Mouse (Mus musculus) large intestine, adult 2 months (tissue): ENCODE results near the gene Gemin6. TPM values are rescaled to one million over a fixed set of nuclear protein-coding genes. Genes with fewer than 3 reads are reported as not detected.
"Not testable (repeated sequence)": the region's sequence is repeated elsewhere in the genome, so short reads cannot be mapped to it uniquely, and the experiment has no call there.

Source experiments
- DNase-seq: peaks from one replicate; pipeline ENCODE4 v3.0.0-alpha.2; 2012; ENCODE audit warnings: low read depth, low spot score
- WGBS: fragments of 180-500 bp; shearing (Covaris S2); methylation state at CpG from one replicate; pipeline ENCODE4 v1.1.7; 2018; 5-methylcytosine and 5-hydroxymethylcytosine counted together
- polyA plus RNA-seq: library from polyadenylated mRNA; depleted of rRNA; stranded (reverse); fragments of >200 nt; gene quantifications from 2 replicates; pipeline ENCODE4 v1.2.3, GENCODE M21; 2012; rRNA removed

Gene Gemin6
- polyA plus RNA-seq, result 5.4 and 5.5 TPM in 2 replicates

DNA sequence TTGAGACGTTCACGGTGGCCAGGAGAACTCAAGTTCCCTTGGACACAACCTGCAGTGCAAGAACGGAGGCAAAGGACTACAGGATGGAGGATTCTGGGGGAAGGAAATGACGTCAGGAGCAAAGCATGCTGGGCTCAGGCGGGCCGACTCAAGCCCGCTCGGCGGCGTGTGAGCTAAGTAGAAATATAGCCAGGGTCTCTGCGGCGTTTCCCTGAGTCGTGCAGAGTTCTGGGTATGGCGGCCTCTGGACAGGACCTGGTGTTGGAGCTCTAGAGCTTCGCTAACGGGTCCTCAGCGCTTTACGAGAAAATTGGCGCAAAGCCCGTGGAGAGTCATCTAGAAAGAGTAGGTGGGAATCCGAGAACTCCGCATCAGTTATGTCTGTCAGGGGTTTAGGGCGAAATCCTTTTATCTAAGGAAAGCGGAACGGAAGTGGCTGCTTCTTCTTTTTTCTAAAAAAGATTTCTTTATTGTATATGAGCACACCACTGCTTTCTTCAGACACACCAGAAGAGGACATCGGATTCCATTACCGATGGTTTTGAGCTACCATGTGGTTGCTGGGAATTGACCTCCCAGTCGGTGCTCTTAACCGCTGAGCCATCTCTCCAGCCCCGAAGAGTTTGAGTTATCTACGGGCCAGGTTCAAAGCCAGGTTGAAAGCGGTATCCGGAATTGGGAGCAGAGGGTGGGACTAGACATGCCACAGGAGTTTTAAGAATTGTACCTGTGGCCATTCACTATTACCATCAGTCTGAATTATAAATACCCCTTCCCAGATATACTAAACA lies at the start of gene Gemin6:
TSS of gene Gemin6 (plus strand) at position 116 of the 791 bp plus-strand sequence.
- WGBS, result under 1% methylated on average over 33 of the region's 33 CpGs
- peak; percentile 85 for DNase-seq

DNA sequence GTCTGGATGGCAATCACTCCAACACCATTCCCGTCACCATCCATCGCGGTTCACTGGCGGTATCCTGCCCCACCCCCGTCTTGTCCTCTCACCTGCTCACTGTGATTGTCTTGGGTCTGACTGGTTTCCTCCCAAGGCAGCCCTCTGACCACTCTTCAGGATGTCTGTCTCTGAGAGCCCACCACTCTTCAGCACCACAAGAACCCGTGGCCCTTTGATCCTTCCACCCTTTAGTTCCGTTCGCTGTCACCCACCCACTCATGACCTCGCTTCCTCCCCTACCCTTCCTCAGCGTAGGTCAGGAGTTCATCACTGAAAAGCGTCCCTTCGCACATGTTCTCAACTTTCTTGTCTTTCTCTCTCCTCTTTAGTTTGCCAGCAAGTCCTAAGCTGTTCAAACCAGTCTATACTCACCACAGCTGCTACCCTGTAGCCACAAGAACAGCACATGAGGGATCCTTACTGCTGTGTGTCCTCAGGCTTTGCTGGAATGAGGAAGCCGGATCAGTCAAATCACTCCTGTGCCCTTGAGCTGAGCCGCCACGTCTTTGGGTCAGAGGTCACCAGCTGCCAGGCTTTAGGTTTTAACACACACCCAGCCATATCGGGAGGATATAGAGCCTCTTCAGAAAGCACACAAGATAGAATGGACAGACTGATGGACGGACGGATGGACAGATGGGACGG lies 49.4 kb upstream of the Gemin6 start:
- WGBS, result 72% methylated on average over 19 of the region's 19 CpGs
- no peak for DNase-seq

DNA sequence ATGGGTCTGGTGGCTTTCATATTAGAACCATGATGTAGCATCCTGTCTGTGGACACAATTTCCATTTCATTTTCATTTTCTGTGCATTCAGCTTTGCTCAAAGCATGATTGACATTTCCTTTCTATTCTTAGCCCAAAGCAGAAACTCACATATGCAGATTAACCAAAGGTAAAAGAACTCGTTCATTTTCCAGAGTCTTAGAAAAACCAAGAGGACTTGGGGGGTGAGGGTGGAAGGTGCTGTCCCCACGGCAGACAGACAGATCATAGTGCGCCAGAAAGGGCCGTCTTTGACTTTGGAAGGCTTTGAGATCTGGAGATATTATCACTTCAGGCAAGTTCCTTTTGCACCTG lies 48.9 kb upstream of the Gemin6 start:
- DNase-seq, result no peak
- 82% methylated on average over 4 of the region's 4 CpGs for WGBS

DNA sequence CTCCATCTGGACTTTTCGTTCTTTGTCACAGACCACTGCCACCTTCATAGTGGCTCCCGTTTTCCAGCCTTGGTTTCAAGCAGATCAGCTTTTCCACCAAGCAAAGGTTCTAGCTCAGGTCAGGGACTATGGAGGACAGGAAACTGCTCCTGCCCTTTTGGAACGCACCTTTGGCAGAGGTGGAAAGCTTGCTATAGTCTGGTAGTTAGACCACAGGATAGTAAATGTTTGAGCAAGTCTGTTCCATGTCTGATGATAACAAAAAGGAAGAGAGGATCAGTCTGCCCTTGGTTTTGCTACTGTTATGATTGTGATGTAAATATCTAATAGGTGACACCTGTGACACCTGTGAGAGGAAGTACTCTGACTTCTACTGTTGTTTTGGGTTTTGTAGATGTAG lies 48.3 kb upstream of the Gemin6 start:
- WGBS, result 90% methylated on average over 3 of the region's 3 CpGs
- DNase-seq, result no peak

DNA sequence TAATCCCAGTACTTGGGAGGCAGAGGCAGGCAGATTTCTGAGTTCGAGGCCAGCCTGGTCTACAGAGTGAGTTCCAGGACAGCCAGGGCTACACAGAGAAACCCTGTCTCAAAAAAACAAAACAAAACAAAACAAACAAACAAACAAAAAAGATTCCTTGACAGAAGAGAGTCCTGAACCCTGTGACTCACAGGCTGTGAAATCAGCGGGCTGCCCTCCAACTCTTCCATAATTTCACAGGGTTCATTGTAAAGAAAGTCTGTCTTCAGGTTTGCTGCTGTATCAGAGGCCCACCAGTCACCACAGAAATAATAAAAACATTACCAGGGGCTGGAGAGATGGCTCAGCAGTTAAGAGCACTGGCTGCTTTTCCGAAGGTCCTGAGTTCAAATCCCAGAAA lies 45.4 kb upstream of the Gemin6 start:
- DNase-seq, result not testable (repeated sequence)
- 96% methylated on average over 3 of the region's 3 CpGs for WGBS

DNA sequence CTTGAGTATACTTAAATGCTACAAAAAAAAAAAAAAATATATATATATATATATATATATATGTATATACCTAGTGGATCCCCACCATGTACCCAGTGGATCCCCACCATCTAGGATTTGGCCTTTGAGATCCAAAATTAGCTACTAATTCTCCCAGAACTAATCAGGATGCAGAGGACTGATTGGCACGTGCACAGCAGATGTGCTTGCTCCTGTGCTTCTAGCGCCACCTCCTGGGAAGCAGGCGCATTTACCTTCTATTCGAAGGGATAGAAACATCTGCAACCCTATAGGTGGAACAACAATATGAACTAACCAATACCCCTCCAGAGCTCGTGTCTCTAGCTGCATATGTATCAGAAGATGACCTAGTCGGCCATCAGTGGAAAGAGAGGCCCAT lies 44.3 kb upstream of the Gemin6 start:
- under 1% methylated on average over 6 of the region's 6 CpGs for WGBS
- DNase-seq, result peak; percentile 36

DNA sequence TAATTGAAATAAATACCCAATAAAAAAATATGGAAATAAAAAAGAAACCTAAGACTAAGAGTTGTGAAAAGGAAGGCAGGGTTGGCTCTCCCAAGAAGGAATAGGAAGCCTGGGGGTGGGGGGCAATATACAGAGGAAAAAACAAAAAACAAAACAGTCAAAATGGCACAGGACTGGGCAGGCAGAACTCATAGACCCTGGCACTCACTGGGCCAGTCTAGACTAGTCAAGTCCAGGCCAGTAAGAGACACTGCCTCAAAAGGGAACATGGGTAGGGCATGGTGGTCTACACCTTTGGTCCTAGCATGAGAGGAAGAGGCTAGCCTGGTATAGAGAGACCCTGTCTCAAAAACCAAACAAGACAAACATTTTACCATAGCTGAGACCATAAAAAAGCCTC lies 43.8 kb upstream of the Gemin6 start:
- no peak for DNase-seq

DNA sequence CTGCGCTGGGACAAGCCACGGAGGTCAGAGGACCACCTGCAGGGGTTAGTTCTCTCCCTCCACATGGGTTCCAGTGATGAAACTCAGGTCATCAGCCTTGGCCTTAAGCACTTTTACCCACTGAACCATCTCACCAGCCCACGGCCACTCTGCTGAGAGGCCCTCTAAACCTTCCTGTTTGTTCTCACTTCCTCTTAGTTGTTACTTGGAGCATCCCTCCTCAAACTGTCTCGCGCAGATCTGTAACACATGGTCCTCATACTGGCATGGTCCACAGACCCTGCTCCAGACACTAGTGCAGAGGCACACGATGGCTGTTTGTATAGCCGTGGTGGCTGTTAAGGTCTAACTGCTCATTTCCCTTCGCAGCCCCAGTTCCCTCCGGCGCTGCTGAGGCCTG lies 40.6 kb upstream of the Gemin6 start:
- WGBS, result 84% methylated on average over 10 of the region's 10 CpGs
- DNase-seq, result no peak

DNA sequence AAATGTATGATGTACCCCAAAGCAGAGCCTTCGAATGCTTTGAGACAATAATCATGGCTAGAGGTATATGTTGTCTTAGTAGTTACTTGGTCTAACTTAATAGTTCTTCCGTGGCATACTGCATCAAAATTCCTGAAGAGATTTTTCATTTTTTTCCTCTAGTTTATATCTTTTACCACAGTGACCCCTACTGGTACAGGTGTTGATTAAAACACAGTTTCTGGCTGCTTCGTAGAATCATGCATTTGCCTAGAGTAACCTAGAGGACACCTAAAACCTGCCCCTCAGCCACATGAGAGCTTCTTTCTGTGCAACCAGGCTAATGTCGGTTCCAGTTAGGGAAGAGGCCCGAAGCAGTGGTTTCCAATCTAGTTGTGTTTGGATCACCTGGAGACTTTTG lies 31.2 kb upstream of the Gemin6 start:
- WGBS, result 55% methylated on average over 5 of the region's 5 CpGs
- DNase-seq, result no peak

DNA sequence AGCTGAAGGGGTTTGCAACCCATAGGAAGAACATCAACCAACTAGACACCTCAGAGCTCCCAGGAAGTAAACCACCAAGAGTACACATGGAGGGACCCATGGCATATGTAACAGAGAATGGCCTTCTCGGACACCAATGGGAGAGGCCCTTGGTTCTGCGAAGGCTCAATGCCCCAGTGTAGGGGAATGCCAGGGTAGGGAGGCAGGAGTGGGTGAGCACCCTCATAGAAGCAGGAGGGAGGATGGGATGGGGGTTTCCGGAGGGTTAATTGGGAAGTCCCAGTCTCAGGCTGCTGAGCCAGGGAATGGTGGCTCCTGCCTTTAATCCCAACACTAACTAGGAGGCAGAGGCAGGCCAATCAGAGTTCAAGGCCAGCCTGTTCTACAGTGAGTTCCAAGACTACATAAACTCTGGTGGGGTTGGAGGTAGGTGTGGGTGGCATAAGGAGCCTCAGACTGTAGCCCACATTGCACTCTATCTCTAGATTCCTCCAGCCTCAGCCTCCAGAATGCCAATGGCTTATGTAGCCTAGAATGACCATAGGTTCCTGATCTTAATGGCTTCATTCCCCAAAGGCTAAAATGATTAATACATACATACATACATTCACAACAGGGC lies 25.0 kb upstream of the Gemin6 start:
- WGBS, result 94% methylated on average over 3 of the region's 3 CpGs
- no peak for DNase-seq

DNA sequence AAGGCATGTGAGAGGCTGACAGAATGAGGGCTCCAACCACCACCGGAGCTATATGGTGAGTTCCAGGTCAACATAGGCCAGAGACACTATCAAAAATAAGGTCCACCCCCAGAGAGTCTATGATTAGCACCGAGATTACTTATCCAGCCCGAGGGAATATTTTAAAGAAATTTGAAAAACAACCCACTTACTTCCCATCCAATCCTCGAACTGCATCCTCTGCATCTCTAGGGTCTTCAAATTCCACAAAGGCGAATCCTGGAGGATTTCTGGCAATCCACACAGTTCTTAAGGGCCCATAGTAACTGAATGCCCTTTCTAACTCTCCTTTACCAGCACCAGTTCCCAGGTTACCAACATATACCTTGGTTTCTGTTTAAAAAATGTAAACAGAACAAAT lies 18.6 kb upstream of the Gemin6 start:
- DNase-seq, result no peak
- 2% methylated on average over 5 of the region's 5 CpGs for WGBS

DNA sequence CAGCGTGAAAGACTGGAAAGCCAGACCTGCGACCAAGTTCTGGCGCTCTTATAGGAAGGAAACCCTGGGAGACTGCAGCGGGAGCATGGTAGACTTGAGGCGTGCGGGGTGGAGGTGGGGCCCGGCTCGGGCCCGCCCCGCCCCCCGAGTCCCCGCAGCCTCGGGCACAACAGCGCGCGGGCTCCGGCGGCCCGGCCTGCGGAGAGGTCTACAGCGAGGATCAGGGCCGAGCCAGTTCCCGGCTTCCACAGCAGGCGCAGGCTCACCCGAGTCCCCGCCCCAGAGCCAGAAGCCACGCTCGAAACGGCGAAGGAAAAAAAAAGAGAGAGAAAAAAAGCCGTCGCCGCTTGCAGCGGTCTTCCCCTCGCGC lies 18.0 kb upstream of the Gemin6 start:
- DNase-seq, result no peak
- under 1% methylated on average over 36 of the region's 36 CpGs for WGBS

DNA sequence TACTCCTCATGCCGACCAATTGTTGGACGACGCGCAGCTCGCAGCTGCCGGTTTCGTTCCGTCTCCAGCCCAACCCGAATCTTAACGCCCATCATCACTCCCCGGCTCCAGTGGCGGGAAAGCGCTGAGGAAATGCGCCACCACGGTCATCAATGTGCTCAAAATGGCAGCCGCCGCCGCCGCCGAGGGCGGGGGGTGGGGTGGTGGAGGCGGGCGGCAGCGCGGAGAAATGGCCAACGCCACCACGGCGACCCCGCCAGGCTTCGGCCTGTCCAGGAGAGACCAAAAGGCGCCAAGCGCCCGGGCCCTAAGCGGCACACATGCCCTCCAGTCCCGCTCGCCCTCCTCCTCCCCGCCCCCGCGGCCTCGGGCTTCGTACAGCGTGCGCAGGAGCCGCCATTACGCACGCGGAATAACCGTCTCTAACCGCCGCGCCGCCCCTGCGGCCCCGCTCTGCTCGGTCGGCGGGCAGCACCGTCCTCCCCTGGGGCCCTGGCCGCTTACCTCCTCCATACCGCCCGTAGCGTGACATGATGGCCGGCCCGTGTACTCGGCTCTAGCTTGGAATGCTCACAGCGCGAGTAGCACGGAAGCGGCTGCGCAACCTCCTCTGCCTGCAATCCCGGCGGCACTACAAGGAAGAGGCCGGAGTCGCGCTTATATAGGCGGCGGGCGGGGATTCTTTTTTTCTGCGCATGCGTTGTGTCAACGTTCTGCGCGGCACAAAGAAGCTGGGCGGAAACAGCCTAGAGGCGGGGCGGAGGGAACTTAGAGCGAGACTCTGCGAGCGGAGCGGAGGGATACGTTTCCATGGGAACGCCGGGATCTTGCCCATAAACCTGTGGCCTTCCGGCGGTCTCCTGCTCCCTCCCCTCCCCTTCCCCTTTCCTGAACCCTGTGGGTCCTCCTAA lies 17.3 kb upstream of the Gemin6 start, which contains the start of the genes Srsf7 and Ttc39d:
TSS of gene Srsf7 (minus strand) at position 637 of the 911 bp plus-strand sequence.
TSS of gene Ttc39d (plus strand) at position 790 of the 911 bp plus-strand sequence.
- under 1% methylated on average over 95 of the region's 95 CpGs for WGBS
- peak; percentile 90 for DNase-seq

DNA sequence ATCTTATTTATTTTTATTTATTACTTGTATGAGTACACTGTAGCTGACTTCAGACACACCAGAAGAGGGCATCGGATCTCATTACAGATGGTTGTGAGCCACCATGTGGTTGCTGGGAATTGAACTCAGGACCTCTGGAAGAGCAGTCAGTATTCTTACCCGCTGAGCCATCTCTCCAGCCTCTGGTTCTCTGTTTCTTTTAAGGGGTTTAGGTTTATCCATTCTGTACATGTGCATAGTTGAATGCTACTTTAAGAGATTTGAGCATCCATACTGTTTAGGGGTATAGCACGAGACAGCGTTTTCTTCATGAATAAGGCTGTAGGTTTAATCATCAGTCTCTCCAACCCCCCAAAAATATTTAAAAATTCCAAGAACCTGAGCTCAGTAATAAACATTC lies 10.2 kb upstream of the Gemin6 start:
- not testable (repeated sequence) for DNase-seq
- WGBS, result 90% methylated on average over 4 of the region's 4 CpGs

DNA sequence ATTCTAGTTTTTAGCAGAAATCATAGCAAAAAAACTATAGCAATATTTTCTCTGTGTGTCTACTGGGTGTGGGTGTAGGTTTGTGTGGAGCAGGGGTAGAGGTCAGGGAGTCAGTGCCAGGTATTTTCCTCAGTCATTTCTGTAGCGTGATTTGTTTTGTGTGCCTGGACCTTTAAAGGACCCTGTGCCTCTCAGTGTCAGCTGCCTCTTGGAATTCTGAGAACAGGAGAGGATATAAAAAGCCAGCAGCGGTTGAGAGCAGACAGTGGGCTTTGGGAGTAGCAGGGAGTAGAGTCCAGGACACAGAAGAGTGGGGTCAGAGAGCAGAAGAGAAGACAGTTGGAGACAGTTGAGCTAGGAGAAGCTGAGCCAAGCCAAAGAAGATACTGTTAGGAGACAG lies 4.1 kb upstream of the Gemin6 start:
- WGBS, result 58% methylated on average over 2 of the region's 2 CpGs
- no peak for DNase-seq

DNA sequence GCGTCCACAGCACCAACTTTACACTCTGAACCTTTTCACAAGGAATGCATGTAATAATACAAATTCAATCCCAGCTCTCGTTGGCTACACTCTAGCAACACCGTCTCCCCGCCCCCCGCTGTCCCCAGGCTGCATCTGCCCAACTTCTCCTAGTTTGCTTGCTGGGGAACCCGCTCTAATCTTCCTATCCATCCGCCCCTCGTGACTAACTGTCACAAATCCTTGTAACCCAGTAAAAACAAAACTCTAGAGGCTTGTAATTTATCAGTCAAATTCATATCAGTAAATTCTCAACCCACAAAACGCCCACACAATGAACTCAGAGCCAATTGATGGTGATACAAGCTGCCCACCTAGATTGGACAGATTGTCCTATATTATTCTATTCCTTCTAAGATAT lies 3.0 kb upstream of the Gemin6 start:
- 72% methylated on average over 9 of the region's 9 CpGs for WGBS
- no peak for DNase-seq

DNA sequence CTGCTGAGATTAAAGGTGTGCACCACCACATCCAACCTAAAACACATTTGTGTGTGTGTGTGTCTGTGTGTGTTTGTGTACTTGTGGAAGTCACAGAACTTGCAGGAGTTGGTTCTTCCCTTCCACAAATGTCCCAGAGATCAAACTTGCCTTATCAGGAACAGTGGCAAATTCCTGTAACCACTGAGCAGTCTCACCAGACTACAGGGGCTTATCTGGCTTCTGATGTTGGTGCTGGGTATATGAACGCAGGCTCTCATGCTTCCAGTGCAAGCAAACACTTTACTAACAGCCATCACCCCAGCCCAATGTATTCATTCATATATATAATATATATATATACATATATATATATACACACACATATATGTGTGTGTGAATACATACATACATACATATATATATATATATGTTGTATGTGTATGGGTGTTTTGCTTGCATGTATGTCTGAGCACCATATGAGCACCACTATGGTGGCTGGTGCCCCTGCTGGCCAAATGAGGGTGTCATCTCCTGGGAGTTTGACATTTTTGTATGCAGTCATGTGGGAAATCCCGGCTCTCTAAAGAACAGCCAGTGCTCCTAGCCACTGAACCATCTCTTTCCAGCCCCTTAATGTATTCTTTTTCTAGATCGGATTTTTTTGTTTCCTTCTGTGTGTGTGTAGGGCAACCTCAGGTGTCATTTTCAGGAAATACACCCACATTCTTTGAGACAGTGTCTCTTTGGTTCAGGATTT lies 2.2 kb upstream of the Gemin6 start:
- DNase-seq, result no peak
- 56% methylated on average over 3 of the region's 3 CpGs for WGBS

DNA sequence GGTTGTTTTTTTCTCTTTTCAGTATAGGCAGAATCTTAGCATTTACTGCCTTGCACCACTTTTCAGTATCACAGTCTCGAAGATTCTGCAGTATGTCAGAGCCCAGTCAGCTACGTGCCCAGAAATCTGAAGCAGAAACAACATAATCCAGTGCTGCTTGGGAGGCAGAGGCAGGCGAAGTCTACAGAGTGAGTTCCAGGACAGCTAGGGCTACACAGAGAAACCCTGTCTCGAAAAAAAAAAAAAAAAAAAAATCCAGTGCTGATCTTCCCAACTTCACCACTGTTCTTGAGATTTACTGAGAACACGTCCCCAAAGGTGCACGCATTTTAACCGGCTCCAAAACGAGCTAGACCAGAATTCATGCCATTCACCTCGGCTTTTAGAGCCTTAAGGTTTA lies 412 bp upstream of the Gemin6 start:
- no peak for DNase-seq
- WGBS, result 3% methylated on average over 9 of the region's 9 CpGs

DNA sequence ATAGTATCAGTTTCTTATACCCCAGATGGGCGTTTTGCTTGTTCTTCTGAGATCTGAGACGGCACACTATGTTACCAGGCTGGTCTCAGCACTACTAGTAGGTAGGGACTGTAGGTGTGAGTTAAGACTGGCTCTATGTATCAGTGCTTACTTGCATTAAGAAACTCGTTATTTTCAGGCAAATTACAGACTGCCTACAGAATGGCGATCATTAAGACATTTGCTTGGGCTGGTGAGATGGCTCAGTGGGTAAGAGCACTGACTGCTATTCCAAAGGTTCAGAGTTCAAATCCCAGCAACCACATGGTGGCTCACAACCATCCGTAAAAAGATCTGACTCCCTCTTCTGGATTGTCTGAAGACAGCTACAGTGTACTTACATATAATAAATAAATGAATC lies 901 bp downstream of the Gemin6 start:
- not testable (repeated sequence) for DNase-seq
- 31% methylated on average over 5 of the region's 5 CpGs for WGBS
